Mouse (Mus musculus) stomach, postnatal 0 days (tissue): ENCODE results near the gene Ifitm10. TPM values are rescaled to one million over a fixed set of nuclear protein-coding genes. Genes with fewer than 3 reads are reported as not detected.
"Not testable (repeated sequence)": the region's sequence is repeated elsewhere in the genome, so short reads cannot be mapped to it uniquely, and the experiment has no call there.

Source experiments
- ATAC-seq: fragments of 200-750 bp; cut with Nextera tagmentation; 2 replicates; pipeline ENCODE4 v1.8.0; 2017; ENCODE audit not compliant: low FRiP score, low TSS enrichment
- DNase-seq: peaks from one replicate; pipeline ENCODE4 v3.0.0-alpha.2; 2016; ENCODE audit warnings: low spot score
- H3K27ac ChIP-seq: fragments of 300-500 bp; sonication (generic); replicated peaks from 2 replicates; pipeline ENCODE4 v1.5.1; 2014; ENCODE audit warnings: mild to moderate bottlenecking, control low read depth
- H3K27me3 ChIP-seq: fragments of 300-500 bp; sonication (generic); 2 replicates; pipeline ENCODE4 v1.6.1; 2014; ENCODE audit warnings: low read length; ENCODE audit not compliant: control insufficient read depth, insufficient read depth
- H3K36me3 ChIP-seq: fragments of 300-500 bp; sonication (generic); 2 replicates; pipeline ENCODE4 v1.6.1; 2014; ENCODE audit warnings: low read length, mixed read lengths; ENCODE audit not compliant: control insufficient read depth, insufficient read depth
- H3K4me1 ChIP-seq: fragments of 300-500 bp; sonication (generic); replicated peaks from 2 replicates; pipeline ENCODE4 v1.6.1; 2014; ENCODE audit warnings: antibody characterized with exemption; ENCODE audit not compliant: control insufficient read depth, insufficient read depth
- H3K4me2 ChIP-seq: fragments of 300-500 bp; sonication (generic); replicated peaks from 2 replicates; pipeline ENCODE4 v1.6.1; 2014; ENCODE audit warnings: low read depth, mild to moderate bottlenecking, control low read depth, moderate library complexity
- H3K4me3 ChIP-seq: fragments of 300-500 bp; sonication (generic); 2 replicates; pipeline ENCODE4 v1.5.1; 2014; ENCODE audit warnings: low read depth, low read length, control low read depth
- H3K9ac ChIP-seq: fragments of 300-500 bp; sonication (generic); 2 replicates; pipeline ENCODE4 v1.6.1; 2014; ENCODE audit warnings: mild to moderate bottlenecking, low read length, control low read depth, mixed read lengths
- H3K9me3 ChIP-seq: fragments of 300-500 bp; sonication (generic); 2 replicates; pipeline ENCODE4 v1.6.1; 2016; ENCODE audit warnings: low read length; ENCODE audit not compliant: control insufficient read depth
- CTCF ChIP-seq: IDR thresholded peaks from 2 replicates; pipeline ENCODE4 v1.5.1; 2016; ENCODE audit warnings: antibody characterized with exemption, low read depth, mild to moderate bottlenecking, moderate library complexity
- WGBS: fragments of 180-500 bp; shearing (Covaris S2); extraction: QIAGEN DNeasy Blood & Tissue Kit; methylation state at CpG from one replicate; pipeline ENCODE4 v1.1.7; 2014; 5-methylcytosine and 5-hydroxymethylcytosine counted together
- polyA plus RNA-seq: library from polyadenylated mRNA; unstranded; fragments of >200 nt; fragmentation: Nextera tagmentation; extraction: Ambion mirVana; gene quantifications from 2 replicates; pipeline ENCODE4 v1.2.1, GENCODE M21; 2015

Ifitm10 gene
- polyA plus RNA-seq, 1 experiment from 2014 or later: 9.9 TPM

GRCm38 (mm10) chr7:142279291-142279690 is 94.3 kb downstream of the Ifitm10 start:
- H3K36me3 ChIP-seq, H3K27me3 ChIP-seq, H3K4me3 ChIP-seq, H3K4me2 ChIP-seq, H3K9ac ChIP-seq, H3K27ac ChIP-seq, H3K9me3 ChIP-seq, DNase-seq, ATAC-seq, H3K4me1 ChIP-seq: not testable (repeated sequence)
- peak; percentile 54 for TF ChIP-seq CTCF
- WGBS: 83% methylated on average over 1 of the region's 1 CpGs

- H3K27ac ChIP-seq, H3K4me1 ChIP-seq, H3K4me3 ChIP-seq, H3K4me2 ChIP-seq, H3K9ac ChIP-seq, H3K36me3 ChIP-seq, H3K27me3 ChIP-seq, H3K9me3 ChIP-seq: not testable (repeated sequence)
- peak; percentile 74 for DNase-seq
- TF ChIP-seq CTCF: peak; percentile 75
- 0% methylated on average over 3 of the region's 3 CpGs for WGBS
- peak; percentile 66; the same call in 1 of the 2 replicates for ATAC-seq
Measured at GRCm38 (mm10) chr7:142278183-142278582, 95.4 kb downstream of the Ifitm10 start.

Other genes with a start within 250 kb of the Ifitm10 start
- not detected in 2 replicates for gene Gm39115, start 237.7 kb downstream of the Ifitm10 start, polyA plus RNA-seq
- not detected in 2 replicates for gene Gm45337, start 229.1 kb downstream of the Ifitm10 start, polyA plus RNA-seq
- not detected in 2 replicates for gene Gm29735, start 216.6 kb downstream of the Ifitm10 start, polyA plus RNA-seq
- not detected in 2 replicates for gene Gm4553, start 208.0 kb downstream of the Ifitm10 start, polyA plus RNA-seq
- not detected in 2 replicates for gene Krtap5-2, start 197.7 kb downstream of the Ifitm10 start, polyA plus RNA-seq
- not detected in 2 replicates for gene Gm10153, start 183.4 kb downstream of the Ifitm10 start, polyA plus RNA-seq
- not detected in 2 replicates for gene Krtap5-3, start 172.4 kb downstream of the Ifitm10 start, polyA plus RNA-seq
- gene Gm7579, start 161.9 kb downstream of the Ifitm10 start, polyA plus RNA-seq: not detected in 2 replicates
- not detected in 2 replicates for gene Krtap5-5, start 143.8 kb downstream of the Ifitm10 start, polyA plus RNA-seq
- gene Gm40460, start 132.7 kb downstream of the Ifitm10 start, polyA plus RNA-seq: not detected in 2 replicates
- not detected in 2 replicates for gene Gm2431, start 115.4 kb downstream of the Ifitm10 start, polyA plus RNA-seq
- gene Gm4559, start 99.4 kb downstream of the Ifitm10 start, polyA plus RNA-seq: not detected in 2 replicates
- not detected in 2 replicates for gene Krtap5-1, start 76.6 kb downstream of the Ifitm10 start, polyA plus RNA-seq
- not detected in 2 replicates for gene Krtap5-4, start 70.2 kb downstream of the Ifitm10 start, polyA plus RNA-seq
- 0.80 and 0.81 TPM in 2 replicates for gene Gm49369, start 8.9 kb upstream of the Ifitm10 start, polyA plus RNA-seq
- 798 and 841 TPM in 2 replicates for gene Ctsd, start 14.3 kb upstream of the Ifitm10 start, polyA plus RNA-seq
- gene Syt8, start 61.1 kb upstream of the Ifitm10 start, polyA plus RNA-seq: 70.7 and 78.9 TPM in 2 replicates
- 19.1 and 19.6 TPM in 2 replicates for gene Tnni2, start 68.1 kb upstream of the Ifitm10 start, polyA plus RNA-seq
- gene Lsp1, start 87.1 kb upstream of the Ifitm10 start, polyA plus RNA-seq: 107 and 110 TPM in 2 replicates
- gene Tnnt3, start 125.1 kb upstream of the Ifitm10 start, polyA plus RNA-seq: 8.0 and 11.7 TPM in 2 replicates
- gene Mrpl23, start 158.9 kb upstream of the Ifitm10 start, polyA plus RNA-seq: 17.7 and 19.4 TPM in 2 replicates